Mouse (Mus musculus) cortical plate, adult 2 months (tissue): ENCODE measurements around the gene Zfp617. TPM values are rescaled to one million over a fixed set of nuclear protein-coding genes. Genes with fewer than 3 reads are reported as not detected.
"Not testable (repeated sequence)": the region's sequence is repeated elsewhere in the genome, so short reads cannot be mapped to it uniquely, and the experiment has no call there.

Experiments used
- H3K27ac ChIP-seq: fragments of 200-500 bp; 2 replicates; pipeline ENCODE4 v1.5.1; 2012; ENCODE audit warnings: low read length, control low read depth, inconsistent platforms; ENCODE audit not compliant: insufficient read depth
- H3K4me1 ChIP-seq: fragments of 200-500 bp; 2 replicates; pipeline ENCODE4 v1.6.1; 2011; ENCODE audit warnings: low read length; ENCODE audit not compliant: control insufficient read depth, insufficient read depth
- H3K4me3 ChIP-seq: fragments of 200-500 bp; 2 replicates; pipeline ENCODE4 v1.5.1; 2011; ENCODE audit warnings: mild to moderate bottlenecking, low read length, control low read depth; ENCODE audit not compliant: insufficient read depth
- CTCF ChIP-seq: fragments of 200-500 bp; IDR thresholded peaks from 2 replicates; pipeline ENCODE4 v1.5.1; 2011; ENCODE audit warnings: mild to moderate bottlenecking, control low read depth, low read length; ENCODE audit not compliant: insufficient read depth; ENCODE audit errors: extremely low read depth
- POLR2A ChIP-seq: fragments of 200-500 bp; IDR thresholded peaks from 2 replicates; pipeline ENCODE4 v1.6.1; 2011; ENCODE audit warnings: mild to moderate bottlenecking, low read length, control low read depth; ENCODE audit not compliant: insufficient read depth; ENCODE audit errors: extremely low read depth
- polyA plus RNA-seq: library from polyadenylated mRNA; depleted of rRNA; stranded (reverse); fragments of >200 nt; gene quantifications from 2 replicates; pipeline ENCODE4 v1.2.3, GENCODE M21; 2012

The Zfp617 gene
- polyA plus RNA-seq, 1 experiment, result 20.0 TPM

GRCm38 (mm10) chr8:71951436-71952161, 43.2 kb downstream of the Zfp617 start:
- H3K4me1 ChIP-seq, result no peaks in the 10 kb centered on the region
- peak overlapping the region; percentile 63 for H3K4me3 ChIP-seq
- TF ChIP-seq POLR2A (no peak), CTCF (no peak)
- H3K27ac ChIP-seq, result no peak overlapping the region

- no peak overlapping the region for H3K4me3 ChIP-seq
- no peaks in the 10 kb centered on the region for H3K4me1 ChIP-seq
- no peak for TF ChIP-seq POLR2A
- TF ChIP-seq CTCF, result no peak
- no peak overlapping the region for H3K27ac ChIP-seq
These were observed 44.1 kb downstream of the Zfp617 start for GRCm38 (mm10) chr8:71952489-71952888.

GRCm38 (mm10) chr8:71952961-71953700, 44.7 kb downstream of the Zfp617 start:
- not testable (repeated sequence) for H3K27ac ChIP-seq, H3K4me3 ChIP-seq, H3K4me1 ChIP-seq

- Histone ChIP-seq H3K4me3 (no peak overlapping the region), H3K27ac (no peak overlapping the region), H3K4me1 (no peaks in the 10 kb centered on the region)
- TF ChIP-seq CTCF (no peak), POLR2A (no peak)
These were observed 46.2 kb downstream of the Zfp617 start for GRCm38 (mm10) chr8:71954666-71955065.

GRCm38 (mm10) chr8:71960483-71960882, 52.0 kb downstream of the Zfp617 start:
- Histone ChIP-seq H3K4me1 (no peaks in the 10 kb centered on the region), H3K27ac (no peak overlapping the region), H3K4me3 (no peak overlapping the region)
- TF ChIP-seq CTCF (no peak), POLR2A (no peak)

- Histone ChIP-seq H3K4me3 (no peak overlapping the region), H3K27ac (no peak overlapping the region), H3K4me1 (no peaks in the 10 kb centered on the region)
- TF ChIP-seq CTCF (no peak), POLR2A (no peak)
These were observed 53.4 kb downstream of the Zfp617 start for GRCm38 (mm10) chr8:71961796-71962195.

- no peak overlapping the region for H3K27ac ChIP-seq
- TF ChIP-seq POLR2A, result no peak
- no peak for TF ChIP-seq CTCF
- no peak overlapping the region for H3K4me3 ChIP-seq
- H3K4me1 ChIP-seq, result no peaks in the 10 kb centered on the region
These were observed 55.6 kb downstream of the Zfp617 start for GRCm38 (mm10) chr8:71964051-71964450.

- Histone ChIP-seq H3K4me3 (no peak overlapping the region), H3K27ac (no peak overlapping the region), H3K4me1 (no peaks in the 10 kb centered on the region)
- no peak for TF ChIP-seq CTCF
- TF ChIP-seq POLR2A, result no peak
These were observed 56.7 kb downstream of the Zfp617 start for GRCm38 (mm10) chr8:71965166-71965565.

GRCm38 (mm10) chr8:71966411-71966810, 58.0 kb downstream of the Zfp617 start:
- TF ChIP-seq POLR2A (no peak), CTCF (no peak)
- H3K4me3 ChIP-seq, result no peak overlapping the region

GRCm38 (mm10) chr8:71967261-71967660, 58.8 kb downstream of the Zfp617 start:
- Histone ChIP-seq H3K27ac (no peak overlapping the region), H3K4me1 (no peaks in the 10 kb centered on the region), H3K4me3 (no peak overlapping the region)
- TF ChIP-seq CTCF, result no peak
- no peak for TF ChIP-seq POLR2A

More at GRCm38 (mm10) chr8:71966411-71966810, 58.0 kb downstream of the Zfp617 start:
- Histone ChIP-seq H3K4me1 (no peaks in the 10 kb centered on the region), H3K27ac (no peak overlapping the region)
